Mouse (Mus musculus) liver, adult 2 months (tissue): ENCODE data around the gene Cdh7. TPM values are rescaled to one million over a fixed set of nuclear protein-coding genes. Genes with fewer than 3 reads are reported as not detected.

Experiments
- DNase-seq: peaks from one replicate; pipeline ENCODE4 v3.0.0-alpha.2; 2011; ENCODE audit warnings: low read depth, low spot score; ENCODE audit errors: extremely low read depth
- H3K27ac ChIP-seq: fragments of 200-500 bp; replicated peaks from 2 replicates; pipeline ENCODE4 v1.5.1; 2012; ENCODE audit warnings: low read depth, mild to moderate bottlenecking, control low read depth, inconsistent platforms, low read length; ENCODE audit not compliant: insufficient read depth
- H3K27me3 ChIP-seq: fragments of 200-500 bp; 2 replicates; pipeline ENCODE4 v1.6.1; 2012; ENCODE audit warnings: mild to moderate bottlenecking, moderate library complexity, low read length, inconsistent platforms; ENCODE audit not compliant: control insufficient read depth, insufficient read depth
- H3K36me3 ChIP-seq: fragments of 200-500 bp; 2 replicates; pipeline ENCODE4 v1.6.1; 2012; ENCODE audit warnings: low read length, inconsistent platforms; ENCODE audit not compliant: control insufficient read depth, insufficient read depth
- H3K4me1 ChIP-seq: fragments of 200-500 bp; 2 replicates; pipeline ENCODE4 v1.6.1; 2011; ENCODE audit warnings: low read length; ENCODE audit not compliant: control insufficient read depth, insufficient read depth
- H3K4me3 ChIP-seq: fragments of 200-500 bp; 2 replicates; pipeline ENCODE4 v1.5.1; 2011; ENCODE audit warnings: low read depth, mild to moderate bottlenecking, control low read depth, low read length, moderate library complexity; ENCODE audit not compliant: insufficient read depth
- H3K79me2 ChIP-seq: fragments of 200-500 bp; 2 replicates; pipeline ENCODE4 v1.6.1; 2012; ENCODE audit warnings: inconsistent platforms, mild to moderate bottlenecking, low read length, moderate library complexity; ENCODE audit not compliant: control insufficient read depth, insufficient read depth
- H3K9ac ChIP-seq: fragments of 200-500 bp; 2 replicates; pipeline ENCODE4 v1.6.1; 2012; ENCODE audit warnings: low read depth, mild to moderate bottlenecking, control low read depth, inconsistent platforms, low read length
- CTCF ChIP-seq: fragments of 200-500 bp; IDR thresholded peaks from 2 replicates; pipeline ENCODE4 v1.5.1; 2011; ENCODE audit warnings: low read depth, low read length, control low read depth
- POLR2A ChIP-seq: fragments of 200-500 bp; IDR thresholded peaks from 2 replicates; pipeline ENCODE4 v1.6.1; 2011; ENCODE audit warnings: low read length, control low read depth; ENCODE audit not compliant: insufficient read depth; ENCODE audit errors: extremely low read depth
- WGBS: fragments of 180-500 bp; shearing (Covaris S2); methylation state at CpG from one replicate; pipeline ENCODE4 v1.1.7; 2018; 5-methylcytosine and 5-hydroxymethylcytosine counted together
- polyA plus RNA-seq: library from polyadenylated mRNA; depleted of rRNA; stranded (reverse); fragments of >200 nt; gene quantifications from 2 replicates; pipeline ENCODE4 v1.2.3, GENCODE M21; 2012
- total RNA-seq: library from RNA; depleted of rRNA; stranded (reverse); fragments of >200 nt; gene quantifications from 2 replicates; pipeline ENCODE4 v1.2.3, GENCODE M21; 2014

Cdh7 gene
- total and polyA plus RNA-seq, 2 experiments, result not detected

DNA sequence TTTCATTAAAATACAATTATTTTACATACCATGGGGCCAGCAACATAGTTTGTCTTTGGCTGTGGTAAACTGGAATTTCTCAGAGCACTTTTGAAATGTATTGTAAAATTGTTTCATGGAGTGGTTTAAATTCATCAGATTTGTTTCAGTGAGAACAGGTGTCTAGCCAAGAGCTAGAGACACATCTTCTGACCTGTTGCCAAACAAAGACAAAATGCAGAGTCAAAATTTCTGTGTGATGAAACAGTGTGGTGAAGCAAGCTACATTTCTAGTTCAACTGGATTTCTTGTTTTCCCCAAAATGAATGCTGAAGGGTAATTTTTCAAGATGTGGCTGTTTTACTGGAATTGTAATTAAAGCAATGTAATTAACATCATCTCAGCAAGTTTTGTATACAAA lies 22.2 kb downstream of the Cdh7 start:
- TF ChIP-seq CTCF, result no peak
- TF ChIP-seq POLR2A, result no peak
- no peak overlapping the region for H3K9ac ChIP-seq
- DNase-seq, result no peak

DNA sequence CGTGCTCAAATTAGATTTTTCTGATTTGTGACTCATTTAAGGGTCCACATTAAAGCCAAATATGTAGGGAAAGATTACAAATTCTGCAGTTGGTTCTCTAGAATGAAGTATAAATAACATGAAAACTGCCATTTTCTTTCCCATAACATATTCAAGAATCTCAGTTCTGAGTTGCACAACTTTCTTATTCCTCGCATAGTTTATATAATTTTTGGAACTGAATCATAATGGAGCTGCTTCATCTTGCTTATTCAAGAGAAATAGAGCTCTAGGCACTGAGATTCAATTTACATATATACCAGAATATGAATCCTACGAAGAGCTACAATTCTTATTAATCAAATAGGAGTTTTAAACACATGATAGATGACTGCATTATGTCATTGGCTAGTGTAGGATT lies 22.8 kb downstream of the Cdh7 start:
- Histone ChIP-seq H3K79me2 (no peaks in the 10 kb centered on the region), H3K27me3 (no peaks in the 10 kb centered on the region), H3K4me3 (no peak overlapping the region), H3K9ac (no peak overlapping the region), H3K27ac (no peak overlapping the region), H3K4me1 (no peaks in the 10 kb centered on the region), H3K36me3 (no peaks in the 10 kb centered on the region)
- no peak for DNase-seq
- TF ChIP-seq POLR2A (no peak), CTCF (no peak)
- 68% methylated on average over 3 of the region's 3 CpGs for whole genome bisulfite sequencing

More for the DNA sequence above, 22.2 kb downstream of the Cdh7 start:
- Histone ChIP-seq H3K27me3 (no peaks in the 10 kb centered on the region), H3K36me3 (no peaks in the 10 kb centered on the region), H3K4me1 (no peaks in the 10 kb centered on the region), H3K79me2 (no peaks in the 10 kb centered on the region), H3K27ac (no peak overlapping the region), H3K4me3 (no peak overlapping the region)

DNA sequence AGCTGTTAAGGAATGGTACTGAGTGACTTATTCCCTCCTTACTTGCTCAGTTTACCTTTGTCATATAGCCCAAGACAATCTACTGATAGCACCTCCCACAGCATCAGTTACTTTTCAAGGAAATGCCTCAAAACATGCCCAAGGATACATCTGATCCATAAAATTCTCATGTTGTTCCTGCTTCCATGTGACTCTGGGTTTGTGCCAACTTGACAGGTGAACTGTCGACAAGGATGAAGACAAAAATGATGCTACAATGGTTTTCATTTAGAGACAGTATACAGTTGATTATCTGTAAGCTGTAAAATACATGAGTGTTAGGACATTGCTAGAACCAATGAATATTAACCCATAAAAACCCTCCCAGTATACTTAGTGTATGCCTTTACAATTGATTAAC lies 29.9 kb downstream of the Cdh7 start:
- no peak overlapping the region for H3K4me3 ChIP-seq
- no peak overlapping the region for H3K9ac ChIP-seq
- 82% methylated on average over 1 of the region's 1 CpGs for WGBS
- TF ChIP-seq POLR2A, result no peak
- no peak for TF ChIP-seq CTCF
- H3K36me3 ChIP-seq, result no peaks in the 10 kb centered on the region
- no peaks in the 10 kb centered on the region for H3K27me3 ChIP-seq
- no peak for DNase-seq
- no peaks in the 10 kb centered on the region for H3K4me1 ChIP-seq
- no peak overlapping the region for H3K27ac ChIP-seq
- H3K79me2 ChIP-seq, result no peaks in the 10 kb centered on the region

DNA sequence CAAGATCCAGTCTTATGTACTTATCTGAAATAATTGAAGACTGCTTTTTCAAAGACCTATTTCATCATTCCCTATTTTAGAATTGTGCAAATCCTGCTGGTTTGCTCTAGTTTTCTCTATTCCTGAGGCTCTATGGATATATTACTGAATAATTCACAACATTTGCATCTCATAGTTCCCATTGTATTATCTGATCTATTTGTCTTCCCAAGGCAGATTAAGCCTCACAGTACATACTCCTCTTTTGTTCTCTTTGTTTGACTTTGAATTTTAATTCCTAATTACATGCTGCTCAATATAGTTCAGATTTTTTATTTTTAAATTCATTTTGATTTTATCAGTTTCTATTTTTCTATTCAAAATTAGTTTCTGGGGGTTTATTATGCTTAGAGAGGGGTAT lies 74.1 kb downstream of the Cdh7 start:
- Histone ChIP-seq H3K27ac (no peak overlapping the region), H3K79me2 (no peaks in the 10 kb centered on the region), H3K4me3 (no peak overlapping the region), H3K27me3 (no peaks in the 10 kb centered on the region), H3K9ac (no peak overlapping the region), H3K36me3 (no peaks in the 10 kb centered on the region), H3K4me1 (no peaks in the 10 kb centered on the region)
- TF ChIP-seq POLR2A, result no peak
- no peak for TF ChIP-seq CTCF
- no peak for DNase-seq

DNA sequence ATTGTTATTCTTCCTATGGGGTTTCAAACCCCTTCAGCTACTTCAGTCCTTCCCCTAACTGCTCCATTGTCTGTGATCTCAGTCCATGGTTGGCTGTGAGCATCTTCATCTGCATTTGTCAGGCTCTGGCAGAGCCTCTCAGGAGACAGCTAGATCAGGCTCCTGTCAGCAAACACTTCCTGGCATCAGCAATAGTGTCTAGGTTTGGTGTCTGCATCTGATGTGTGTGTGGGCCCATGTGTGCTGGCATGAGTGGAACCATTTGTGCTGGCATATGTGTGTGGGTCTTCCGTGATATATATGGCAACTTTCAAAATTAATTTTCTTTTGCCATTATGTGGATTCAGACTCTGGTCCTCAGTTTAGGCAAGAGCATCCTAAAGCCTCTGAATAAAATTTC lies 85.2 kb downstream of the Cdh7 start:
- WGBS, result 94% methylated on average over 1 of the region's 1 CpGs
- H3K27me3 ChIP-seq, result no peaks in the 10 kb centered on the region

DNA sequence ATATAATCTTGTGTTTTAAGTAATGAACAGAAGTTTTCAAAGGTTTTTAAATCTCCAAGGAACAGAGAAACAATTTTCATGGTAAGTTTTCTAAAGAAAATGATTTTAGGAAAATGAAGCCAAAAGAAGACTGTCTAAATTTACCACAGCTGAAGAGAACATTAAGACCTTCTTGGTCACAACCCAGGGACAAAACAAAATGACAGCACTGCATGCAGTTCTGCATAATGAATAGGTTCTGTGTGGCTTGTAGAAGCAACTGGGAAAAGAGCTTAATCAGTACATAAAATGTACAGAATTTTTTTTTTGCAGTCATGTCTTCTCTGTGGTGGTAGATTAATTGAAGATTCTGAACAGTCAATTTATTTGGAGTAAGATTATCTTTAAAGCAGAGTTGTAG lies 96.2 kb downstream of the Cdh7 start:
- H3K9ac ChIP-seq, result no peak overlapping the region
- H3K4me1 ChIP-seq, result no peaks in the 10 kb centered on the region
- H3K36me3 ChIP-seq, result no peaks in the 10 kb centered on the region
- H3K79me2 ChIP-seq, result no peaks in the 10 kb centered on the region
- no peaks in the 10 kb centered on the region for H3K27me3 ChIP-seq
- no peak overlapping the region for H3K27ac ChIP-seq
- no peak for DNase-seq
- no peak for TF ChIP-seq CTCF
- no peak for TF ChIP-seq POLR2A
- no peak overlapping the region for H3K4me3 ChIP-seq

More for the DNA sequence above, 85.2 kb downstream of the Cdh7 start:
- Histone ChIP-seq H3K4me3 (no peak overlapping the region), H3K36me3 (no peaks in the 10 kb centered on the region), H3K9ac (no peak overlapping the region), H3K79me2 (no peaks in the 10 kb centered on the region), H3K4me1 (no peaks in the 10 kb centered on the region), H3K27ac (no peak overlapping the region)
- TF ChIP-seq CTCF, result no peak
- TF ChIP-seq POLR2A, result no peak
- no peak for DNase-seq

DNA sequence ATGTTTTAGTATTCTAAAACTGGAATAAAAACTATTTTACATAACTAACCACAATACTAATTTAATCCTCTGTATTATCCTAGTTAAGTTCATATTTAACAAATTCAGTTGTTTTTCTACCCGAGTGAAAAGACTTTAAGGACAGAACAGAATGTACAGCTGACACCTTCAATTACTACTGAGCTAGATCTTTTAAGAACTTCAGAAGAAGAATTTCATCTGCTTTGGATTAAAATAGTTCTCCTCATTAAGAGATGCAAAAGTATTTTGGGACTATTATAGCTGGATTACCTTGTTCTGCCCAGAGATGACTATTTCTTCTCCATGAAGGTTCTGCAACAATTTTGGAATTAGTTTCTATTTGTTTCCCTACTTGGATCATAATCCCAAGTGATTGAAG lies 135.8 kb downstream of the Cdh7 start:
- DNase-seq, result no peak
- Histone ChIP-seq H3K4me3 (no peak overlapping the region), H3K4me1 (no peaks in the 10 kb centered on the region), H3K36me3 (no peaks in the 10 kb centered on the region), H3K79me2 (no peaks in the 10 kb centered on the region), H3K9ac (no peak overlapping the region), H3K27me3 (no peaks in the 10 kb centered on the region), H3K27ac (no peak overlapping the region)
- TF ChIP-seq POLR2A, result no peak
- no peak for TF ChIP-seq CTCF
- WGBS, result 71% methylated on average over 1 of the region's 1 CpGs
